Mouse (Mus musculus) testis, adult 2 months (tissue): ENCODE data around the gene Hk3. TPM values are rescaled to one million over a fixed set of nuclear protein-coding genes. Genes with fewer than 3 reads are reported as not detected.

ENCODE experiments used
- H3K27ac ChIP-seq: fragments of 200-500 bp; 2 replicates; pipeline ENCODE4 v1.5.1; 2012; ENCODE audit warnings: low read depth, low read length; ENCODE audit not compliant: control insufficient read depth, insufficient read depth
- H3K27me3 ChIP-seq: fragments of 200-500 bp; 2 replicates; pipeline ENCODE4 v1.6.1; 2012; ENCODE audit warnings: mild to moderate bottlenecking, low read length, moderate library complexity; ENCODE audit not compliant: control insufficient read depth, insufficient read depth
- H3K36me3 ChIP-seq: fragments of 200-500 bp; 2 replicates; pipeline ENCODE4 v1.6.1; 2012; ENCODE audit warnings: mild to moderate bottlenecking, low read length; ENCODE audit not compliant: control insufficient read depth, insufficient read depth
- H3K4me1 ChIP-seq: fragments of 200-500 bp; 2 replicates; pipeline ENCODE4 v1.6.1; 2012; ENCODE audit warnings: low read length; ENCODE audit not compliant: control insufficient read depth, insufficient read depth
- H3K4me3 ChIP-seq: fragments of 200-500 bp; 2 replicates; pipeline ENCODE4 v1.5.1; 2012; ENCODE audit warnings: low read depth, mild to moderate bottlenecking, low read length, moderate library complexity, mixed read lengths; ENCODE audit not compliant: control insufficient read depth
- CTCF ChIP-seq: fragments of 200-500 bp; IDR thresholded peaks from 2 replicates; pipeline ENCODE4 v1.5.1; 2012; ENCODE audit warnings: low read depth, mild to moderate bottlenecking, inconsistent platforms, low read length, moderate library complexity; ENCODE audit not compliant: control insufficient read depth, insufficient read depth, insufficient replicate concordance
- POLR2A ChIP-seq: fragments of 200-500 bp; IDR thresholded peaks from 2 replicates; pipeline ENCODE4 v1.6.1; 2012; ENCODE audit warnings: low read depth, mild to moderate bottlenecking, inconsistent platforms, low read length, moderate library complexity; ENCODE audit not compliant: control insufficient read depth
- polyA plus RNA-seq: library from polyadenylated mRNA; depleted of rRNA; stranded (reverse); fragments of >200 nt; gene quantifications from 2 replicates; pipeline ENCODE4 v1.2.3, GENCODE M21; 2012

Hk3 gene
- polyA plus RNA-seq, 1 experiment, result 1.2 TPM

- no peaks in the 10 kb centered on the region for H3K4me1 ChIP-seq
- H3K36me3 ChIP-seq, result no peaks in the 10 kb centered on the region
- H3K27me3 ChIP-seq, result no peaks in the 10 kb centered on the region
- no peak overlapping the region for H3K4me3 ChIP-seq
- H3K27ac ChIP-seq, result no peak overlapping the region
- TF ChIP-seq CTCF (no peak), POLR2A (no peak)
Measured at GRCm38 (mm10) chr13:54987405-54987804, 33.8 kb downstream of the Hk3 start.

- H3K4me1 ChIP-seq, result peaks cover 4% of the 10 kb centered on the region; the same call in 1 of the 2 replicates
- H3K36me3 ChIP-seq, result no peaks in the 10 kb centered on the region
- H3K4me3 ChIP-seq, result no peak overlapping the region
- no peaks in the 10 kb centered on the region for H3K27me3 ChIP-seq
- TF ChIP-seq CTCF (peak; percentile 26; the same call in 1 of the 2 replicates), POLR2A (no peak)
- no peak overlapping the region for H3K27ac ChIP-seq
Measured at GRCm38 (mm10) chr13:54983614-54984013, 37.6 kb downstream of the Hk3 start.

- Histone ChIP-seq H3K27ac (no peak overlapping the region), H3K27me3 (no peaks in the 10 kb centered on the region), H3K4me3 (no peak overlapping the region), H3K4me1 (peaks cover 4% of the 10 kb centered on the region; the same call in 1 of the 2 replicates), H3K36me3 (no peaks in the 10 kb centered on the region)
- TF ChIP-seq CTCF, result no peak
- TF ChIP-seq POLR2A, result no peak
Measured at GRCm38 (mm10) chr13:54983001-54983400, 38.2 kb downstream of the Hk3 start.

GRCm38 (mm10) chr13:54980957-54981356, 40.2 kb downstream of the Hk3 start:
- Histone ChIP-seq H3K36me3 (no peaks in the 10 kb centered on the region), H3K4me3 (no peak overlapping the region), H3K27me3 (no peaks in the 10 kb centered on the region), H3K27ac (no peak overlapping the region), H3K4me1 (peaks cover 4% of the 10 kb centered on the region; the same call in 1 of the 2 replicates)
- no peak for TF ChIP-seq CTCF
- no peak for TF ChIP-seq POLR2A

- H3K36me3 ChIP-seq, result no peaks in the 10 kb centered on the region
- H3K27me3 ChIP-seq, result no peaks in the 10 kb centered on the region
- peaks cover 4% of the 10 kb centered on the region; the same call in 1 of the 2 replicates for H3K4me1 ChIP-seq
- no peak for TF ChIP-seq CTCF
- TF ChIP-seq POLR2A, result no peak
- no peak overlapping the region for H3K27ac ChIP-seq
- no peak overlapping the region for H3K4me3 ChIP-seq
Measured at GRCm38 (mm10) chr13:54978804-54979203, 42.4 kb downstream of the Hk3 start.

- H3K27me3 ChIP-seq, result no peaks in the 10 kb centered on the region
- H3K36me3 ChIP-seq, result no peaks in the 10 kb centered on the region
- no peak overlapping the region for H3K4me3 ChIP-seq
- H3K4me1 ChIP-seq, result no peaks in the 10 kb centered on the region
- no peak overlapping the region for H3K27ac ChIP-seq
- TF ChIP-seq CTCF (no peak), POLR2A (no peak)
Measured at GRCm38 (mm10) chr13:54975546-54975945, 45.6 kb downstream of the Hk3 start.

- Histone ChIP-seq H3K27ac (no peak overlapping the region), H3K4me1 (no peaks in the 10 kb centered on the region)
Measured at GRCm38 (mm10) chr13:54970521-54971247, 50.5 kb downstream of the Hk3 start.

GRCm38 (mm10) chr13:54969513-54969912, 51.7 kb downstream of the Hk3 start:
- TF ChIP-seq CTCF (no peak), POLR2A (no peak)
- no peak overlapping the region for H3K27ac ChIP-seq
- no peaks in the 10 kb centered on the region for H3K36me3 ChIP-seq
- no peaks in the 10 kb centered on the region for H3K4me1 ChIP-seq
- no peak overlapping the region for H3K4me3 ChIP-seq
- H3K27me3 ChIP-seq, result no peaks in the 10 kb centered on the region

More at GRCm38 (mm10) chr13:54970521-54971247, 50.5 kb downstream of the Hk3 start:
- Histone ChIP-seq H3K27me3 (no peaks in the 10 kb centered on the region), H3K36me3 (no peaks in the 10 kb centered on the region), H3K4me3 (no peak overlapping the region)
- TF ChIP-seq POLR2A (no peak), CTCF (no peak)
